ENCODE assay signal across 14 mouse cellular contexts in the genomic region with DNA sequence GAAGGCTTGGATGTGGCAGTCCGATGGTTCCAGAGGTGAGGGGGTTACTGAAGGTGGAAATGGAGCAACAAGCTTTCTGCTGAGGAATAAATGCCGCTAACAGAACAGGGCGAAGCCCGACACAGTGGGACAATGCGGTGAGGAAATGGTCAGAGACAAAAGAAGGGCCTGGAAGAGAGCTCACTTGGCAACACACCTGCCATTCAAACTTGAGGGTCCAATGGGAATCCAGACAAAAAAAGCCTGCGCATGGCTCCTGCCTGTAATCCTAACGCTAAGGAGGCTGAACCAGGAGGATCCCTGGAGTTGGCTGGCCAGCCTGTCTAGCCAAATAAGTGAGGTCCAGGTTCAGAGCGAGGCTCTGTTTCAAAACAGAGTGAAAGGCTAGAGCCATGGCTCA.
"Had no signal": no experiment of that assay in that cellular context is flagged by ENCODE, and none has a peak within 500 bp of the region (broad histone marks: within the 10 kb centered on the region; RNA-seq: fewer than 3 reads in every experiment).

No protein-coding gene starts in this region.

- H3K9ac ChIP-seq: limb, embryonic 13.5 days; liver, embryonic 12.5 days; liver, embryonic 15.5 days; lung, embryonic 15.5 days had no signal

- H3K27ac ChIP-seq: kidney, postnatal 0 days; limb, embryonic 10.5 days; limb, embryonic 13.5 days; liver, embryonic 12.5 days; liver, embryonic 15.5 days; lung, embryonic 15.5 days had no signal

- H3K27me3 ChIP-seq: limb, embryonic 13.5 days; liver, embryonic 15.5 days; lung, embryonic 15.5 days had no signal

- DNase-seq: kidney, postnatal 25 days; liver; lung, adult 18-20 months; lung, postnatal 10 days; lung, postnatal 36 days; midbrain, embryonic 14.5 days; thymus, adult 18-20 months; thymus, postnatal 36 days had no signal

- H3K4me1 ChIP-seq: limb, embryonic 10.5 days; liver, embryonic 12.5 days; liver, embryonic 15.5 days had no signal

- ATAC-seq: liver, embryonic 12.5 days had no signal

- H3K4me3 ChIP-seq: limb, embryonic 10.5 days; limb, embryonic 13.5 days; liver, embryonic 12.5 days; liver, embryonic 15.5 days; lung, embryonic 15.5 days had no signal

- H3K9me3 ChIP-seq: limb, embryonic 10.5 days; limb, embryonic 13.5 days; liver, embryonic 12.5 days; liver, embryonic 15.5 days; lung, embryonic 15.5 days had no signal

- H3K36me3 ChIP-seq: limb, embryonic 10.5 days; limb, embryonic 13.5 days; liver, embryonic 12.5 days; liver, embryonic 15.5 days; lung, embryonic 15.5 days had no signal
